Mouse (Mus musculus) small intestine, adult 2 months (tissue): ENCODE results near the gene 4930579G24Rik. TPM values are rescaled to one million over a fixed set of nuclear protein-coding genes. Genes with fewer than 3 reads are reported as not detected.

Experiments used
- H3K27ac ChIP-seq: fragments of 200-500 bp; 2 replicates; pipeline ENCODE4 v1.5.1; 2012; ENCODE audit warnings: low read depth, low read length, control low read depth, inconsistent platforms; ENCODE audit not compliant: insufficient read depth
- H3K27me3 ChIP-seq: fragments of 200-500 bp; 2 replicates; pipeline ENCODE4 v1.6.1; 2012; ENCODE audit warnings: mild to moderate bottlenecking, moderate library complexity, low read length, inconsistent platforms; ENCODE audit not compliant: control insufficient read depth, insufficient read depth
- H3K36me3 ChIP-seq: fragments of 200-500 bp; 2 replicates; pipeline ENCODE4 v1.6.1; 2012; ENCODE audit warnings: mild to moderate bottlenecking, low read length, control low read depth, inconsistent platforms; ENCODE audit not compliant: control insufficient read depth, insufficient read depth
- H3K4me1 ChIP-seq: fragments of 200-500 bp; 2 replicates; pipeline ENCODE4 v1.6.1; 2012; ENCODE audit warnings: low read length, inconsistent platforms, mixed read lengths; ENCODE audit not compliant: control insufficient read depth, insufficient read depth, insufficient read length
- H3K4me3 ChIP-seq: fragments of 200-500 bp; 2 replicates; pipeline ENCODE4 v1.5.1; 2012; ENCODE audit warnings: low read depth, mild to moderate bottlenecking, control low read depth, inconsistent platforms, low read length, moderate library complexity
- CTCF ChIP-seq: fragments of 200-500 bp; IDR thresholded peaks from 2 replicates; pipeline ENCODE4 v1.5.1; 2012; ENCODE audit warnings: low read depth, mild to moderate bottlenecking, control low read depth, inconsistent platforms, low read length, moderate library complexity, mixed read lengths; ENCODE audit not compliant: insufficient replicate concordance, insufficient read length; ENCODE audit errors: extremely low read depth
- POLR2A ChIP-seq: fragments of 200-500 bp; IDR thresholded peaks from 2 replicates; pipeline ENCODE4 v1.6.1; 2012; ENCODE audit warnings: low read depth, mild to moderate bottlenecking, control low read depth, inconsistent platforms, low read length, moderate library complexity
- WGBS: fragments of 180-500 bp; shearing (Covaris S2); methylation state at CpG from one replicate; pipeline ENCODE4 v1.1.7; 2018; 5-methylcytosine and 5-hydroxymethylcytosine counted together
- polyA plus RNA-seq: library from polyadenylated mRNA; depleted of rRNA; stranded (reverse); fragments of >200 nt; gene quantifications from 2 replicates; pipeline ENCODE4 v1.2.3, GENCODE M21; 2012; rRNA removed

The 4930579G24Rik gene
- polyA plus RNA-seq, 1 experiment: 0.57 TPM

- WGBS: 31% methylated on average over 9 of the region's 9 CpGs
Measured at GRCm38 (mm10) chr3:79664787-79665408, 36.0 kb downstream of the 4930579G24Rik start.

DNA sequence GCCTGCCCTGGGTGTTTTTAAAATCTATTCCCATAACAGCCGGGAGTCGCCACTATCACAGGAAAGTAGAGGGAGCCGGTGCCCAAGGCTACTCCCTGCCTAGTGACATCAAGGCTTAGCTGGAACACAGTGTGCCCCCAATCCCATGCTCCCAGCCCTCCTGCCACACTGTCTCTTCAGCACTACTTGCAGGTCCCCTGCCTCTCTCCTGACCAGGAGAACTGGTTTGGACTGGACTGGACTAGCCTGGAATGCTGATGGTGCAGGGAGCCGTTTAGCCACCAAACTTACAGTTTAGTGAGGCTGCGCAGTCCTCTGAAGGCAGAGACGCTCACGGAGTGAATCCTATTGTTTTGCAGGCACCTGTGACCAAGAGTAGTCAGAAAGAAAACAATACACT is 41.7 kb downstream of the 4930579G24Rik start:
- 76% methylated on average over 7 of the region's 7 CpGs for WGBS
- Histone ChIP-seq H3K27me3 (no peaks in the 10 kb centered on the region), H3K27ac (no peak overlapping the region), H3K36me3 (no peaks in the 10 kb centered on the region), H3K4me1 (no peaks in the 10 kb centered on the region), H3K4me3 (no peak overlapping the region)
- TF ChIP-seq CTCF (no peak), POLR2A (no peak)

More at GRCm38 (mm10) chr3:79664787-79665408, 36.0 kb downstream of the 4930579G24Rik start:
- no peak overlapping the region for H3K27ac ChIP-seq
- no peaks in the 10 kb centered on the region for H3K36me3 ChIP-seq
- TF ChIP-seq POLR2A (no peak), CTCF (peak; percentile 66; the same call in 1 of the 2 replicates)
- H3K27me3 ChIP-seq: no peaks in the 10 kb centered on the region
- no peak overlapping the region for H3K4me3 ChIP-seq
- no peaks in the 10 kb centered on the region for H3K4me1 ChIP-seq

- H3K4me1 ChIP-seq: no peaks in the 10 kb centered on the region
- no peak overlapping the region for H3K27ac ChIP-seq
- no peaks in the 10 kb centered on the region for H3K36me3 ChIP-seq
- H3K27me3 ChIP-seq: no peaks in the 10 kb centered on the region
- WGBS: 86% methylated on average over 16 of the region's 16 CpGs
- H3K4me3 ChIP-seq: no peak overlapping the region
- TF ChIP-seq CTCF: no peak
- no peak for TF ChIP-seq POLR2A
Measured at GRCm38 (mm10) chr3:79672188-79672587, 43.3 kb downstream of the 4930579G24Rik start.

DNA sequence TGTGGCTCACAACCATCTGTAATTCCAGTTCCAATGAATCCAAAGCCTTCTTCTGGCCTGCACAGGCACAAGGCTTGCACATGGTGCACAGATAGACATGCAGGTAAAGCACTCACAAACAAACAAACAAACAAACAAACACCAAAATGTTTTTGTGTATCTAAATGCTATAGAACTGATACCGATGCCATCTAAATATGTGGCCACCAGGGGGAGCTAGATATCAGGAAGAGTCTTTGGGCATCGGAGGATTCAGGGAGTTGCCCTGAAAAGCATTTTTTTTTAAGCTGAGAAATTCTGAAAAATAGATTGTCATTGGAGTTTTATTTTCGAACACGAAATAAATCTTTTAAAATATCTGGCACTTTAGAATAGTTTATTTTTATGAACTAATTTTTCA is 44.2 kb downstream of the 4930579G24Rik start:
- H3K27me3 ChIP-seq: no peaks in the 10 kb centered on the region
- WGBS: 8% methylated on average over 4 of the region's 4 CpGs
- no peak overlapping the region for H3K27ac ChIP-seq
- no peaks in the 10 kb centered on the region for H3K36me3 ChIP-seq
- H3K4me1 ChIP-seq: no peaks in the 10 kb centered on the region
- TF ChIP-seq CTCF (no peak), POLR2A (no peak)
- no peak overlapping the region for H3K4me3 ChIP-seq

- H3K4me3 ChIP-seq: no peak overlapping the region
- H3K4me1 ChIP-seq: no peaks in the 10 kb centered on the region
- H3K27me3 ChIP-seq: no peaks in the 10 kb centered on the region
- no peaks in the 10 kb centered on the region for H3K36me3 ChIP-seq
- no peak overlapping the region for H3K27ac ChIP-seq
- TF ChIP-seq CTCF (no peak), POLR2A (no peak)
- WGBS: 73% methylated on average over 5 of the region's 5 CpGs
Measured at GRCm38 (mm10) chr3:79674641-79675040, 45.8 kb downstream of the 4930579G24Rik start.

DNA sequence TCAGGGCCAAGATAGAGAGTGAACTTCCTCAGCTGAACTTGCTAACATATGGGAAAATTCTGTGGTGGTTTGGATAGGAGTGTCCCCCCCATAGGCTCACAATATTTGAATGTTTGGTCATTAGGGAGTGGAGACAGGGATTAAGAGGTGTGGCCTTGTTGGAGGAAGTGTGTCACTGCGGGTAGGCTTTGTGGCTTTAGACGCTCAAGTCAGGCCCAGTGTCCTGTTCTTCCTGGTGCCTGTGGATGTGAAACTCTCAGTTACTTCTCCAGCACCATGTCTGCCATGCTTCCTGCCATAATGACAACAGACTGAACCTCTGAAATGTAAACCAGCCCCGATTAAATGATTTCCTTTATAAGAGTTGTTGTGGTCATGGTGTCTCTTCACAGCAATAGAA is 47.5 kb downstream of the 4930579G24Rik start:
- Histone ChIP-seq H3K4me1 (no peaks in the 10 kb centered on the region), H3K27ac (no peak overlapping the region), H3K36me3 (no peaks in the 10 kb centered on the region), H3K4me3 (no peak overlapping the region), H3K27me3 (no peaks in the 10 kb centered on the region)
- no peak for TF ChIP-seq CTCF
- 84% methylated on average over 3 of the region's 3 CpGs for WGBS

Other genes starting within 250 kb of the 4930579G24Rik start
- gene Fnip2, start 61.3 kb upstream of the 4930579G24Rik start, polyA plus RNA-seq: 1.2 and 1.6 TPM in 2 replicates
- gene Ppid, start 37.7 kb upstream of the 4930579G24Rik start, polyA plus RNA-seq: 0.50 and 0.86 TPM in 2 replicates
- gene Etfdh, start 421 bp downstream of the 4930579G24Rik start, polyA plus RNA-seq: 12.9 and 75.5 TPM in 2 replicates
- gene Rxfp1, start 108.8 kb downstream of the 4930579G24Rik start, polyA plus RNA-seq: not detected in 2 replicates
- 0.88 and 7.7 TPM in 2 replicates for gene Tmem144, start 223.7 kb downstream of the 4930579G24Rik start, polyA plus RNA-seq